Mouse (Mus musculus): ENCODE measurements around the gene Plekhj1.

The Plekhj1 gene

DNA sequence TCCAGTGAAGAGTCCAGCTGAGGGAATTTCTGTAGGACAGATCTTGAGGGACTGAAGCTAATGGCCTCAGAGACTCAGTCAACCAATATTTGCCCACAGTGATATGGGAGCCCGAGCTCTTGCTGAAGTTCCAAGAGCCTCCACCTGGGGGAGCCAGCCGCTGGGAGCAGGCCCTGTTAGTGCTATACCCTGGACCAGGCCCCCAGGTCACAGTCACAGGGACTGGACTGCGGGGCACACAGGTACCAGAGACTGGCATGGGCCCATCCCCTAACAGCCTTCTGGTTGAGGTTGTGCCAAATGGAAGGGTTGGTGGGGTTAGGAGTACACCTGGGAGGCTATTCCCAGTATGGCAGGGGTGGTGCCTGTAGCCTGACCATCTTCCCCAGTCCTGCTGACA is 7.5 kb upstream of the Plekhj1 start:
- DNase-seq (ENCODE audit: low spot score): peak; percentile 73

DNA sequence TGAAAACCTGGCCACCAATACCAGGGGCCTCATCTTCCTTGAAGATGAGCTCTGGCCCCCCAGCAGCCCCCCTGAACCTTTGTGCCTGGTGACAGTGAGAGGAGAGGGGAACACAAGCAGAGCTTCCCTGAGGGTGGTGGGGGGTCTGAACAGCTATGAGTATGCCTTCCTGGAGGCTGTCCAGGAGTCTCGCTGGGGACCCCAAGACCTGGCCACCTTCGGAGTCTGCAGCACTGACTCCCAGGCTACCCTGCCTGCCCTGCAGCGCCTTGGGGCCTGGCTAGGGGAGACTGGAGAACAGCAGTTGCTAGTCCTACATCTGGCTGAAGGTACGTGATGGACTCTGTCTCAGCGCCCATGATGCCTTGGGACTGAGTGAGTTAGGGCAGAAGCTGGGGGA is 6.9 kb upstream of the Plekhj1 start:
- no peak for DNase-seq (ENCODE audit: low spot score)

DNA sequence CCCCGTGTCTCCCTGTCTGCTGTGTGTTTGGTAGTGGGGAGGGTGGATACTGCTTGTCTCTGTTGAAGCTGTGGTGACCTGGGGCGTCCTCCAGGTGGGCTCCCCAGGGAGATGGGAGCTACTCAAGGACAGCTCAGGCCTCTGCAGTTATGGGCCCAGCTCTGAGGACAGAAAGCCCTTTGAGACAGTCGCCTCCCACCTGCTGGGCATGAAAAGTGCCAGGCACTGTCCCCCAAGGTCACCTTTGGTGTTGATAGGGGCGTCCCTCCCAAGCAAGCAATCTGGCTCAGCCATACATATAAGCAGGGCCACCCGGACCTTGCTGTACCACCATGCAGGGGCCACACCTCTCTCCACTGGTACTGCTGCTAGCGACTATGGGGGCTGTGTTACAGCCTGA is 6.5 kb upstream of the Plekhj1 start, which contains the start of gene Amh:
Gene Amh (plus strand): TSS at position 328 of the 400 bp plus-strand sequence.
- no peak for DNase-seq (ENCODE audit: low spot score)

DNA sequence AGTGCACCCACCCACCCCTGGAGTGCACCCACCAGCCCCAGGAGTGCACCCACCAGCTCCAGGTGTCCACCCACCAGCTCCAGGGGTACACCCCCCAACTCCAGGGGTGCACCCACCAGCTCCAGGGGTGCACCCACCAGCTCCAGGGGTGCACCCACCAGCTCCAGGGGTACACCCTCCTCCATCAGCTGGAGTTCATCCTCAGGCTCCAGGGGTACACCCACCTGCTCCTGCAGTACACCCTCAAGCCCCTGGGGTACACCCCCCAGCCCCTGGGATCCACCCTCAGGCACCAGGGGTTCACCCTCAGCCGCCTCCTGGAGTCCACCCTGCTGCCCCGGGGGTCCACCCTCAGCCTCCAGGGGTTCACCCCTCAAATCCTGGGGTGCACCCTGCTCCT is 5.9 kb upstream of the Plekhj1 start:
- DNase-seq (ENCODE audit: low spot score): no peak

DNA sequence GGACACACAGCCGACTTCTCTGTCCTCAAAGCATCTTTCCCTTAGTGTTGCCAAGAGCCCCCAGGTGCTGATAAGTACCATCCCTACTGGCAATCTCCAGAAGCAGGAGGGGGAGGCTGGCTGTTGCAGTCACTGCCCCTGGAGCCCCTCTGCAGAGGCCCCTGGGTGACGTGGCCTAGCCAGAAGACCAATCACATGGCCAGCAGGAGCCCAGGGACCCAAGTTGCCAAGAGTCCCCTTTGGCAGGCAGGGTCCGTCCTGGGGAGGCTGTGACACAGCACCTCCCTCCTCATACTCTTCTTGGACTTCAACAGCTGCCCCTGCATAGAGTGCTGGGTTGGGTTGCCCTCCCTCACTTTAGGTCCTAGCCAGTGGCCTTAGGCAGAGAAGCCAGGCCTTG is 4.6 kb upstream of the Plekhj1 start:
- no peak for DNase-seq (ENCODE audit: low spot score)

DNA sequence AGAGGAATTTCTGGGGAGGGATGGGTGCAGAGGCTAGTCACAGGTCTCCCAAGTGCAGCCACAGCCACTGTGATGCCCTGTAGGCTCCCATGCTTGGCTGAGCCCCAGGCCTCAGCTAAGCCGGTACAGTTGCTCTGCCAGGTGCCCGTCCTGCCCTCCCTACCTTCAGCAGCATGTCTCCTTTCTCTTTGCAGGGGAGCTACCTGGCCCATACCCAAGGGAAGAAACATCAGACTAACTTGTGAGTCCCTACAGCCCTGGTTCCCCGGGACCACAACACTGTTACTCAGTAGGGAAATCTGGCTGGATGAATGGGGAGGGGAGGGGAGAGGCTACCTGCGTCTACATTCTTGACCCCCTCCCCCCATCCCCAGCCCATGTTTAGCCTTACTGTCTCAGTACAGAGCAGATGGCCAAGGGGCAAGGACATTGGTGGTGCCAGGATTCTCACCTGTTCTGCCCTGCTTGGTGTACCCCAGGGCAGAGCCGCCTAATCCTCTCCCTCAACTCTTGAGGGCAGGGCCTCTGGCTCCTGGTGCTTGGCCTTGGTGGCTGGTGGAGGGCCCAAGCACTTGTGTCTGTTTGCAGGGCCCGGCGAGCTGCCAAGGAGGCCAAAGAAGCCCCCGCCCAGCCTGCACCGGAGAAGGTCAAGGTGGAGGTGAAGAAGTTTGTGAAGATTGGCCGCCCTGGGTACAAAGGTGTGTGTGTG is 3.9 kb upstream of the Plekhj1 start:
- DNase-seq (ENCODE audit: low spot score): no peak

DNA sequence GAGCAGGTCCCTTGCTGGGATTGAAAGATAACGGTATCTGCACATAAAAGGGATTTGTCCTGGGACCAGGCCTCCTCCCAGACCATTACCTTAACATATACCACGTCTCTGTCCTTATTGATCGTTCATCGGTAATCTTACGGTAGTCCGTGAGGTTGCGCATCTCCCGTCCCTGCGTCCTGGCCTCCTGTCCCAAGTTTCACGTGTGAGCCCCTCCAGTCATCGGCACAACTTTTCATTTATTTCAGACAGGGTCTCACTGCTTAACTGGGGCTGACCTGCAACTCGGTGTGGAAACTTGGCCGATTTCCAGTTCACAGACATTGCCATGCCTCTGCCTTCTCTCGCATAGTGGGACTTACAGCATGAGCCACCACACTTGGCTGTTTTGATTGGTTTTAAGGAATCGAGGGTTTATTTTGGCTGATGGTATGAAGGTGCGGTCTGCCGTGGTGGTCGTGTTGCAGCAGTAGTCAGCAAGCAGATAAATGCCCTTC is 692 bp upstream of the Plekhj1 start:
- no peak for DNase-seq (ENCODE audit: low spot score)

DNA sequence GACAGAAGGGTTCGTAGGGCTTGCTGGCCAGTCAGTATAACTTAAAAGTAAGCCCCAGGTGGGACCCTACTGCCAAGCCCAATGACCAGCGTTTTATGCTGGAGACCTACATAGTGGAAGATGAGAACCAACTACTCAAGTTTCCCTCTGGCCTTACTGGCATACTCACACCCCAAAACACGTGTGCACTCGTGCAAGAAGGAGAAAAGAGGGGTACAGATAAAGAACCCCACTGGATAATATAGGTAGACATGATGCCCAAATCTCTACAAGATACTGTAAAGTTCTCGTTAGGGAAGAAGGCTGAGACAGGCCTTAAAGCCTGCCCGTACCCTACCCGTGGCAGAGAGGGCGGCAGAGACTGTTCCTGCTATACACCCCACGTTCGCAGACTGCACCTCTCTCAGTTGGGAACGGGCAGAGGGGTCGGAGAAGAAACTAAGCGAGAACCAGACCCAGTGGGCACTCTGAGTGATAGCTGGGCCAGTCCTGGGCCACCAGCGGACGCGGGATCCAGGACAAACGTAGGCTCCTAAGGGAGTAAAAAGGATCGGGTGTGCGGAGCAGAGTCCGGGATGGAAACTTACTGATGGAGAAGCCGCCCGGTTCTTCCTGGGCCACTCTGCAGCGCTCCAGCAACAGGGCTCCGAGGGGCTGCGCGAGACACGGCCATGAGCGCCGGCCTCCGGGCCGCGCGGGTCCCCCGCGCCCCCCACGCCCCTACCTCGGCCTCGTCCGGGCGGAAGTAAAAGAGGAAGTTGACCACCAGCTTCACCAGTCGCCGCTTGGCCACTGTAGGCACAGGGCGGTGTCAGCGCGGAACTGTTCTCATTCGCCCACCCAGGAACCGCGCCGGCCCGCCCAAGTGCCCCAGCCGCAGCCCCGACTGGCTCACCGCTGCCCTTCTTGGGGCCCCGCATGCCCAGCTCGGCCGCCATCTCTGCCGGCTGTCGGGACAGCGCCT is 958 bp downstream of the Plekhj1 start:
- DNase-seq (ENCODE audit: low spot score): no peak

DNA sequence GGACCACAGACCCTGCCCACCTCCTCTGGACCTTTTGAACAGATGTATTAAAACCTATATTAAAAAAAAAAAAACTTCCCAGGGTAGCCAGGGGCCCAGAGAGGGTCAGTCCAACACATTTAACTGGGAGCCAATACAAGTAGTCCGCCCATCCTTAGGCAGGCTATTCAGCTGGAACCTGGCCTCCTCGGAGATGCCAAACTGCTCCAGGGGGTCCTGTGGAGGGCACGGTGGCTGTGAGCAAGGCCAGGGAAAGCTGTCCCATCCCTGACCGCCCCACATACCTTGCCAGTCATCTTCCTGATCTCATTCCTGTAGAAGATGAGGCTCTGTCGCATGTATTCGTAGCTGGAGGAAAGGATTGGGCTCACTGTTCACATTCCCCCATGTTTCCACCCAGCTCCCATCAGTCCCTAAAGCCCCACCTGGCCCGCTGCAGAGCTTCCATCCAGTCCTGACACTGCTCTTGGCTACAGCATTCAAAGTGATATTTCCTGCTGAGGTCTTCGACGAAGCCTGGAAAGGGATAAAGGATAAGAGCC is 2.0 kb downstream of the Plekhj1 start:
- no peak for DNase-seq (ENCODE audit: low spot score)

DNA sequence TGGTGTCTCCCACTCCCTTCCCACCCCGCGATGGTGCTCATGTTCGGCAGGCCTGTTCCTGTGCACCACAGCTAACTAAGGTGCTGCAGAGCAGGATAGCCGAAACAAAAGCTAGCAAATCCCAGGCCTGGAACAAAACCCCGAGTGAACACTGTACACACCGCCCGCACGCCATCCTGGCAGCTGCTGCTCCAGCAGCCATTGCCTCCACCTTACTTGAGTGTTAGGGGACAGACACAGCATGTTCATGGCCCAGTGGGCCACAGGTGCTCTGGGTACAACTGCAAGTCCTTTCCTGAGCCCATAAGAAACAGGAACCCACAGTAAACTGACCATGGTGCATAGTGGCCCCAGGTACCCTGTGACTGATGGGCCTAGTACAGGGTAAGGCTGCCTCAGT is 3.7 kb downstream of the Plekhj1 start:
- no peak for DNase-seq (ENCODE audit: low spot score)

DNA sequence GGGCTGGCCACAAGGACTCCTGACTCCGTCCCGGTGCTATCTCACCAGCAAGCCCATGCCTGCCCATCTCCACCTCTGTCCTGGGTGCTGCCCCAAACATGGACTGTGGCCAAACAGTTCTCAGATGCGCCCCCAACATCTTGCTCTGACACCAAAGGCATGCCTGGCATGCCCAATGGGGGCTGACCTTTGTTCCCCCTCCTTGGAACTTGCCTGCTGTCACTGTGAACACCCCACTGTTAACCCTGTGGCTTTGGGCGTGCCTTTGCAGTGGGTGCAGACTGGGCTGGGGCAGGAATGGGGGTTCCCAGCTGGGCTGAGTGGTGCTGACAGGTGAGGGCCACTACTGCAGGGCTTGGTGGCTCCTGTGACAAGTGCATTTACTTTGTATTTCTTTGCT is 4.6 kb downstream of the Plekhj1 start:
- DNase-seq (ENCODE audit: low spot score): no peak

DNA sequence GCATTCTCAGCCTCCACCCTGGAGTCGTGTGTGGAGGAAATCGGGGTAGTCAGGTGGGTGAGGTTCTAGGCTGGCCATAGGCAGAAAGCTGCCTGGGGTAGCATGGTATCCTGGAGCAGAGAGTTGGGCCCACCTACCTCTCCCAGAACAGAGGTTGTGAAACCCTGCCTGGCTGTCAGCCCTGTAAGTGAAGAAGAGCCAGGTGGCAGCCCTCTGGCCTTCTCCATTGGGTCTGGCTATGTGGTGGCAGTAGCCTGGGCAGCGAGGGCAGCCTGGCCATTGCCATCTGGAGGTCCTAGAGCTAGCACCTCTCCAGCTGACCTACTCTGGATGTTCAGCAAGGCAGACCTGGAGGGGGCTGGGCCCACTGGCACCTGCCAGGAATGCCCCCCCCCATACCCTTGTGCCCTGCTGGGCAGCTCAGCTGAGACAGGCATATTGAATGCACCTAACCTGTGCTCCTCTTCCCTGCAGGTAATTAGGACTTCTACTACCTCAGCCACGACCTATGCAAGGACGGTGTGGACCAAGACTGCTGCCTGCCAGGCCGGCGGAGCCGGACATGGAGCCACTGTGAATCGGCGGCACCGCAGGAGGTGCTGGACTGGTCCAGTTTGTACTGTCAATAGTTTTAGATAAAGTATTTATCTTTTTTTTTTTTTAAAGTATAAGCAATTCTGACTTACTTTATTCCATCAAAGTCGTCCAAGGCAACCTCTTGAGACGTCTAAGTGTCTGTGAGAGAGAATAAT is 5.2 kb downstream of the Plekhj1 start:
- no peak for DNase-seq (ENCODE audit: low spot score)

DNA sequence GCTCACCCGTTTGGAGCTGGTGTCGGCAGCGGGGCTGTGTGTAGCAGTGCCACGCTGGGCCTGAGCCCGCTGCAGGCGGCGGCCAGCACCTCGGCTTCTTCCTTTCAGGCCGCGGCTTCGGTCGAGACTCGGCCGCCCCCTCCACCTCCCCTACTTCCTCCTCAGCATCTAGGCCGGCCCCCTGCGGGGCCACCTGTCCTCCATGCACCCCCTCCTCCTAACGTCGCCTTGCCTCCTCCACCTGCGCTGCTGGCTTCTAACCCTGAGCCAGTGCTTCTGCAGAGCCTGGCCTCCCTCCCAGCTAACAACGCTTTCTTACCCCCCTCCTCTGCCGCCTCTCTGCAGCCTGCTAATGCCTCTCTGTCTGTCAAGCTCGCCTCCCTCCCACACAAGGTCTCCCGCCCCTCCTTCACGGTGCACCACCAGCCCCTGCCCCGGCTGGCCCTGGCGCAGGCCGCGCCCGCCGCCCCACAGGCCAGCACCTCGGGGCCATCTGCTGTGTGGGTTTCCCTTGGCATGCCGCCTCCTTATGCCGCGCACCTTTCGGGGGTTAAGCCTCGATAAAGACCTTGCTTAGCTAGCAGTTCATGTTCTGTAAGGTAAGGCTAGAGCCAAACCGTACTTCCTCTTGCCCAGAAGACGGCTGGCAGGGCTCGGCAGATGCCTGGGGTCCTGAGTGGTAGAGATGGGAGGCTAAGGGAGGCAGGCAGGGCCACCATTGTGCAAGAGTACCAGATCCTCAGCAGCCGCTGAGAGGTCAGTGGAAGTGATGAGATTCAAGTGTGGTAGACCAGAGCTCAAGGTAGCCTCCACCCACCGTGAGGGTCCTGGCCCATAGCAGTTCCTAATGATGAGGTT is 6.0 kb downstream of the Plekhj1 start:
- no peak for DNase-seq (ENCODE audit: low spot score)

DNA sequence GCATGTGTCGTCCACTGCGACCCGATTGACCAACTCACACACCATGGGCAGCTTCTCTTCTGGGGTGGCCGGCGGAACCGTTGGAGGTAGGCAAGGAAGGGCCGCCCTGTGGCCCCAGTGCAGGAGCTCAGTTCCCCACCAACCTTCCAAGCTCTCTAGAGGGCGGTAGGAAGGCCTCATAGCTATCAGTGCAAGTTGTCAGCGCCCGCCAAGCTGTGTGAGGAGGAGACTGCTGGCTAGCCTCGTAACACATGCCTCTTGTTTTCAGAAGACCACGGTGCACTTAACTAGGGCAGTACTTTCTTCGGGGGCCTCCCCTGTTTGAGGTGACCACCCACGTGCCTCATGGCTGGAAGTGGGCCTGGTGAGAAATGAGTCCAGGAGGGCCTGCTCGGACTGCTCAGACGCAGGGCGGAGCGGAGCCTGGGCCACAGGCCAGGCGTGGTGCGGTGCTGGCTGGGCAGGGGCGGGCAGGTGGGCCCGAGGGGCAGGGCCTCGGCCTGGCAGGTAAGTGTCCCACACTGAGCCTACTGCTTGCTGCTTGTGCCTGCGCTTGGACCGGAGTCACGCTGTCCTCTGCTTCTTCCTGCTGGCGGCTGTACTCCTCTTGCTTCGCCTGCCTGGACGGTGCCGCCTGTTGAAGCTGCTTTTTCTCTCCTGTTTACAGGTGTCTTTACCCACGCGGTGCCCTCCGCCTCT is 6.8 kb downstream of the Plekhj1 start:
- no peak for DNase-seq (ENCODE audit: low spot score)

DNA sequence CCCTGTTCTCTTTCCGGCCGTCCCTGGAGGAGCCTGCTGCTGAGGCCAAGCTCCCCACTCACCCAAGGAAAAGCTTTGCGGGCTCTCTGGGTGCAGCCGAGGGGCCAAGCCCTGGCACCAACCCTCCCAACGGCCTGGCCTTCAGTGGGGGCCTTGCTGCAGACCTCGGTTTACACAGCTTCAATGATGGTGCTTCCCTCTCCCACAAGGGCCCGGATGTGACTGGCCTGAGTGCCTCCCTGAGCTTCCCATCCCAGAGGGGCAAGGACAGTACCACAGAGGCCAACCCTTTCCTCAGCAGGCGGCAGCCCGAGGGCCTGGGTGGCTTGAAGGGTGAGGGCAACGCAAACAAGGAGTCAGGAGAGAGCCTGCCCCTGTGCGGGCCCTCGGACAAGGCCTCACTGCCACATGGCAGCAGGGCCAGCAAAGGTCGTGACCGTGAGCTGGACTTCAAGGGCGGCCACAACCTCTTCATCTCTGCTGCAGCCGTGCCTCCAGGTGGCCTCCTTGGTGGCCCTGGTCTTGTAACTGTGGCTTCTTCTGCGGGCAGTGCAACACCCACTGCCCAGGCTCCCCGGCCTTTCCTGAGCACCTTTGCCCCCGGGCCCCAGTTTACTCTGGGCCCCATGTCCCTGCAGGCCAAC is 7.5 kb downstream of the Plekhj1 start:
- no peak for DNase-seq (ENCODE audit: low spot score)

DNA sequence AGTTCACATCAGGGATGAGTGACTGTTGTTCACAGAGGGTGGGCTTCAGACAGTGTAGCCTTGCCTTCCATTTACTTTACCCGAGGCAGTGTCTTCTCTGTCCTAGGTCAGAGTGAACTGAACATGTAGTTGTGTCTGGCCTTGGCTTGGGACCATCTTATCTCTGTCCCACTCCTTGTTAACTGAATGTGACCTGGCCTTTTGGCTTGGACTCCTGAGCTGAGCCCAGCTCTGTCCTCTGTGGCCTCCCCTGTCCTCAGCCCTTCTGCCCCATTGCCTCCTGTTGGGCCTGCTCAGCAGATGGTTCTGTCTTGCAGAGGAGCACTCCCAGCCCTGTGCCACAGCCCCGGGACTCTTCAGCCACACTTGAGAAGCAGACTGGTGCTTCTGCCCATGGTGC is 10.9 kb downstream of the Plekhj1 start:
- DNase-seq (ENCODE audit: low spot score): no peak

DNA sequence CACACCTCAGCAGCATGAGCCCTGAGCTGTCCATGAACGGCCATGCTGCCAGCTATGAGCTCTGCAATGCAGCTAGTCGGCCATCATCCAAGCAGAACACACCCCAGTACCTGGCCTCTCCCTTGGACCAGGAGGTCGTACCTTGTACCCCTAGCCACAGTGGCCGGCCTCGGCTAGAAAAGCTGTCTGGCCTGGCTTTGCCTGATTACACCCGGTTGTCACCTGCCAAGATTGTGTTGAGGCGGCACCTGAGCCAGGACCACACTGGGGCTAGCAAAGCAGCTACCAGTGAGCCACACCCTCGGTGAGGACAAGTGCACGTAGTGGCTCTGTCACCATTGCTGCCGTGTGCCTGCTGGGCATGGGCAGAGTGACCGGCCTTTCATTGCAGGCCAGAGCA is 12.5 kb downstream of the Plekhj1 start:
- DNase-seq (ENCODE audit: low spot score): no peak

DNA sequence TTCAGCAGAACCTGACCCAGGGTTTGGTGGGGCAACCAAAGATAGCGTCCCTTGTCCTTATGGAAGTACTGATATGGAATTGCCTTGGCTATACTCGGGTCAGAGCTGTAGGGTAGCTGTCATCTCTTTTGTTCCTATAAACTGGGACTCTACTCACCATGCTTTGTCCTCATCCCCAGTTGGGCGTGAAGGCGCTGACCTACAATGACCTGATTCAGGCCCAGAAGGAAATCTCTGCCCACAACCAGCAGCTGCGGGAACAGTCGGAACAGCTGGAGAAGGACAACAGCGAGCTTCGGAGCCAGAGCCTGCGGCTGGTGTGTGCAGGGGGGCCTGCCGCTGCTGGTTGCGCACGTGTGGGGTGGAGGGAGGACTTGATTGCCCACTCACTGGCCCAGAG is 13.6 kb downstream of the Plekhj1 start:
- DNase-seq (ENCODE audit: low spot score): no peak

DNA sequence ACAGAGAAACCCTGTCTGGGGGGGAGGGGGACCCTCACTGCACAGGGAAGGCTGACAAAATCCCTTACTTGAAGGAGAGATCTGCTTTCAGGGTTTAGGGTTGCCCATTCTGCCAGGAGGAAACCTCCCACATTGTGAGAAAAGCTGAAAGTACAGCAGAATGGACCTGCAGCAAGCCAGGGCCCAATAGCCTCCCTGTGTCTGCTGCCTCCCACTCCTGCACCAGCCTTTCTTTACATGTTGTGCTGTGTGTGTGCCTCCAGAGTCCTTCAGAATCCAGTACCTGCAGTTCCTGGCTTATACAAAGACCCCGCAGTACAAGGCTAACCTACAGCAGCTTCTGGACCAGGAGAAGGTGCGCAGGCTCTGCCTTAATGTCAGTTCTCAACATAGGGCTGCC is 14.1 kb downstream of the Plekhj1 start:
- DNase-seq (ENCODE audit: low spot score): no peak

DNA sequence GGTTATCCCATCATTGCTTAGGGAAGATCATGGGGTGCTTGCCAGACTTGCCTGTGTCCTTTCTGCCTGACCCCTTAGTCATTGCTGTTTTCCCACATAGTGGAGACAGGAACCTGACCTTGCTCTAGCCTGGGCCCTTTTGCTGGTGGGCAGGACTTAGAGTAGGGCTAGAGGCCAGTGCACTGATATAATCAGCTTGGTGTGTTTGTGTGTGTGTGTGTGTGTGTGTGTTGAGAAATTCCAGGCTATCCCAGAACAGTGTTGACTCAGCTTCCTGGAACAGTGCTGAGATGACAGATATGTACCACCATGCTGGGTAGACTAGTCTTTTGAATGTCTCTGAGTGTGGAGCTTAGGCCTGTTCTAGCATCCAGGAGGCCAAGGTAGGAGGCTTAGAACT is 18.9 kb downstream of the Plekhj1 start:
- no peak for DNase-seq (ENCODE audit: low spot score)

Data from c-Kit-positive CD71-positive TER-119-positive erythroid progenitor cells, embryonic 14.5 days (primary cell).